Mouse (Mus musculus): ENCODE data around the gene Trpm5. TPM values are rescaled to one million over a fixed set of nuclear protein-coding genes. Genes with fewer than 3 reads are reported as not detected.

Gene Trpm5
- polyA plus RNA-seq, 1 experiment = 0.95 TPM

DNA sequence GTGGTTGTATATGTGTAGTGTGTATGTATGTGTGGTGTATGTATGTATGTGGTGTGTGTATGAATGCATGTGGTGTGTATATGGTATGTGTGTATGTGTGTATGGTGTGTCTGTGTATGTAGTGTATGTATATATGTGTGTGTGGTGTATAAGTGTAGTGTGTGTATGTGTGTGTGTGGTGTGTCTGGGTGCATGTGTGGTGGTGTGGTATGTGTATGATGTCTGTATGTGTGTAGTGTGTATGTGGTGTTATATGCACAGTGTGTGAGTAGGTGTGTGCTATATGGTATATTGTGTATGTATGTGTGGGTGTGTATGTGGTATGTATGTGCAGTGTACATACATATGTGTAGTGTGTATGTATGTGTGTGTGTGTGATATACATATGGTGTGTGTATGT, 74.4 kb downstream of the Trpm5 start:
- Histone ChIP-seq H3K27me3 (ENCODE audit: control insufficient read depth, insufficient read depth, low read length) (no peaks in the 10 kb centered on the region), H3K36me3 (ENCODE audit: control insufficient read depth, insufficient read depth, low read length) (no peaks in the 10 kb centered on the region; the same call in 1 of the 2 replicates), H3K4me1 (ENCODE audit: control insufficient read depth, insufficient read depth, insufficient read length) (peaks cover 21% of the 10 kb centered on the region; the same call in 1 of the 2 replicates), H3K4me3 (ENCODE audit: extremely low read depth, insufficient read depth, insufficient read length) (no peak overlapping the region), H3K27ac (ENCODE audit: insufficient read depth, low read length) (no peak overlapping the region)
- TF ChIP-seq POLR2A (IDR thresholded peaks at IDR 0.05; ENCODE audit: low read depth, low read length) = no peak
- no peak for TF ChIP-seq CTCF (IDR thresholded peaks at IDR 0.05; ENCODE audit: extremely low read depth, insufficient read depth, insufficient read length, insufficient replicate concordance)
- no peak for DNase-seq (ENCODE audit: low read depth in 1 of 2, low spot score in 2 of 2)

Other genes starting within 250 kb of the Trpm5 start
- not detected in 2 replicates for gene Th, start 163.5 kb downstream of the Trpm5 start, polyA plus RNA-seq (2012; rRNA removed)
- 0.27 and 0.45 TPM in 2 replicates for gene Ascl2, start 125.4 kb downstream of the Trpm5 start, polyA plus RNA-seq (2012; rRNA removed)
- 82.8 and 89.4 TPM in 2 replicates for gene Tspan32, start 89.6 kb downstream of the Trpm5 start, polyA plus RNA-seq (2012; rRNA removed)
- gene Cd81, start 41.9 kb downstream of the Trpm5 start, polyA plus RNA-seq (2012; rRNA removed) = 300 and 352 TPM in 2 replicates
- 62.9 and 85.0 TPM in 2 replicates for gene Tssc4, start 25.4 kb downstream of the Trpm5 start, polyA plus RNA-seq (2012; rRNA removed)
- 1.1 and 1.2 TPM in 2 replicates for gene Kcnq1, start 11.7 kb upstream of the Trpm5 start, polyA plus RNA-seq (2012; rRNA removed)